ENCODE assay signal across 13 mouse cellular contexts in genomic region chr12:9579301-9580030, GRCm38 (mm10). TPM values are rescaled to one million over a fixed set of nuclear protein-coding genes. Genes with fewer than 3 reads are reported as not detected.
DNase-seq lines count a peak whose midpoint lies in the region; ATAC-seq lines count a peak whose summit lies in the region.
"Had no signal": no experiment of that assay in that cellular context is flagged by ENCODE, and none has a peak within 500 bp of the region (broad histone marks: within the 10 kb centered on the region; RNA-seq: fewer than 3 reads in every experiment).

No protein-coding gene starts in this region.

- no peak overlapping the region for H3K9ac ChIP-seq in hindbrain, embryonic 11.5 days (ENCODE audit: low read depth, low read length)
- no peak overlapping the region for H3K9ac ChIP-seq in hindbrain, embryonic 13.5 days
- H3K9ac ChIP-seq: hindbrain, embryonic 15.5 days had no signal

- H3K4me1 ChIP-seq in hindbrain, embryonic 11.5 days (replicated peaks; ENCODE audit: control insufficient read depth, insufficient read depth, low read length), result no peaks in the 10 kb centered on the region
- H3K4me1 ChIP-seq in hindbrain, embryonic 13.5 days (replicated peaks), result peaks cover 23% of the 10 kb centered on the region

- H3K4me3 ChIP-seq in hindbrain, embryonic 11.5 days (ENCODE audit: low read depth, low read length), result no peak overlapping the region
- H3K4me3 ChIP-seq in hindbrain, embryonic 13.5 days, result no peak overlapping the region
- H3K4me3 ChIP-seq: hindbrain, embryonic 15.5 days; megakaryocyte, embryonic 14.5 days had no signal

- no peak overlapping the region for H3K27ac ChIP-seq in hindbrain, embryonic 11.5 days (ENCODE audit: low read depth, low read length)
- H3K27ac ChIP-seq in hindbrain, embryonic 13.5 days, result no peak overlapping the region
- H3K27ac ChIP-seq: hindbrain, embryonic 15.5 days had no signal

- ATAC-seq in hindbrain, embryonic 11.5 days (ENCODE audit: low FRiP score), result no peak
- no peak for ATAC-seq in hindbrain, embryonic 13.5 days (ENCODE audit: low FRiP score)

- peak; percentile 27 for DNase-seq in cerebellum, postnatal 10 days
- DNase-seq in cerebellum, adult 18-20 months, result no peak
- DNase-seq in hindbrain, embryonic 11.5 days (ENCODE audit: low spot score), result peak; percentile 51
- DNase-seq in testis, postnatal 10 days (ENCODE audit: low spot score), result peak; percentile 40
- DNase-seq in testis, postnatal 14 days (ENCODE audit: low spot score), result no peak
- DNase-seq in thymus, postnatal 4 days, result no peak
- DNase-seq in cerebellum, postnatal 25 days, result no peak
- DNase-seq: adrenal gland, postnatal 25 days; cerebellum, adult 9-11 months; layer of hippocampus, adult 9-11 months had no signal

- no peak overlapping the region for H3K4me2 ChIP-seq in hindbrain, embryonic 11.5 days (replicated peaks; ENCODE audit: low read depth, low read length)
- no peak overlapping the region for H3K4me2 ChIP-seq in hindbrain, embryonic 13.5 days
- H3K4me2 ChIP-seq: hindbrain, embryonic 15.5 days had no signal

- H3K27me3 ChIP-seq in hindbrain, embryonic 11.5 days (ENCODE audit: control insufficient read depth, insufficient read depth, low read length), result peaks cover 84% of the 10 kb centered on the region
- peaks cover 100% of the 10 kb centered on the region for H3K27me3 ChIP-seq in hindbrain, embryonic 13.5 days

- WGBS in hindbrain, embryonic 11.5 days, result 1% methylated on average over 31 of the region's 31 CpGs
- WGBS in hindbrain, embryonic 13.5 days, result 2% methylated on average over 31 of the region's 31 CpGs

- H3K36me3 ChIP-seq in hindbrain, embryonic 11.5 days (ENCODE audit: control insufficient read depth, insufficient read depth, low read length), result no peaks in the 10 kb centered on the region
- H3K36me3 ChIP-seq in hindbrain, embryonic 13.5 days, result no peaks in the 10 kb centered on the region
- H3K36me3 ChIP-seq: hindbrain, embryonic 15.5 days had no signal

- H3K9me3 ChIP-seq in hindbrain, embryonic 11.5 days (ENCODE audit: control insufficient read depth, low read length), result no peaks in the 10 kb centered on the region
- H3K9me3 ChIP-seq in hindbrain, embryonic 13.5 days, result no peaks in the 10 kb centered on the region
- H3K9me3 ChIP-seq: hindbrain, embryonic 15.5 days had no signal

RNA-seq across cellular contexts. Expression of gene Osr1, which starts 9.6 kb away (rescaled TPM):
- polyA plus RNA-seq in hindbrain, embryonic 11.5 days (2014; fragmentation: Nextera tagmentation; extraction: Ambion mirVana), result 9.9 and 13.6 TPM in 2 replicates
- polyA plus RNA-seq in hindbrain, embryonic 13.5 days (2015; fragmentation: Nextera tagmentation; extraction: Ambion mirVana), result 10.4 and 11.8 TPM in 2 replicates

Comparison
In these comparisons a context has a peak if more than half of its experiments do, and no peak if none do; other contexts are left out.
1. DNase-seq: peak in cerebellum, postnatal 10 days (2 of 2), hindbrain, embryonic 11.5 days (single experiment) and testis, postnatal 10 days (single experiment); none in cerebellum, adult 18-20 months (0 of 2), testis, postnatal 14 days (single experiment), thymus, postnatal 4 days (single experiment) and cerebellum, postnatal 25 days (0 of 2).